Mouse (Mus musculus): ENCODE measurements at regions not wholly inside any gene's neighbourhood (a gene's known extent, or its start where the extent isn't known, plus 50 kb on each side); places are given as distances from the start of the nearest gene placed in this dataset.

DNA sequence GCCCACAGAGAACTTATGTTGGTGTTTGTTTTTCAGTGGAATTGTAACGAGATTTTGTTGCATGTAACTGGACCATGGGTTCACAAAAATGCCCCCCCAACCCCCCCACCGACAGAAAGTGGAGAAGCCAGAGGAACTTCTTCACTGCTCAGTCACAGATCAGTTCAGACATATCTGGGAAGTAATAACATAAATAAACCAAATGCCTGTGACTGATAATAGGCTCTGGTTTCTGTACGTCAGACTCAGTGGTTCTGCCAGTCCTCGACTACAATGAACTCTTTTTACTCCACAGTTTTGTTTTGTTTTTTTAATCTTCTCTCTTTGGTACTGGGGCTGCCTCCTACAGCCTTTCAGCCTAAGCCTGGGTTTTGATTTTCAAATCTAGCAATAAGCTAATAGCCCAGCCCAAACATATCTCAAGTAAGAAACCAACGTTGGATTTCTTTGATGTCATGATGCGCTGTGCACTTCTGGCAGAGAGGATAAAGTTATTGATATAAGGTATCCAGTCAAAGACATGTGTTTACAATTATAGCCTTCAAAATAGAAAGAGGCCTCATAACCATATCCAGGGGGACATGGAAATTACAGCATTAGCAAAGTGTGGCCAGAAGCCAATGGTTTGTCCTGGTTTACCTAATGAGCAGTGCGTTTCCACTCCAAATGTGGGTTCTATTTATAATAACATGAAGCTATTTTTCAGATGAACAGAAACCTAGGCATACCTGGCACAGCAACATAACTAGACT, 244.0 kb upstream of the Intu start:
- no peak for TF ChIP-seq CTCF (IDR thresholded peaks at IDR 0.05; ENCODE audit: borderline replicate concordance, insufficient read depth, low read depth, low read length)
- TF ChIP-seq POLR2A (IDR thresholded peaks at IDR 0.05; ENCODE audit: borderline replicate concordance, insufficient read depth, low read length): no peak
